Mouse (Mus musculus) adrenal gland (tissue): ENCODE results near the gene Gm21992.

ENCODE experiments used
- intact Hi-C: fragments of 180-260 bp; cut with DNase I; formaldehyde crosslinking; loops from one replicate; pipeline ENCODE4 v1.15.1; 2025

The Gm21992 gene

GRCm38 (mm10) chr19:4756193-4756911 is 55.1 kb downstream of the Gm21992 start, which contains the start of gene Rbm4b:
TSS of gene Rbm4b (plus strand) at chr19:4756497.
- intact Hi-C loops: no loop called here

- intact Hi-C loops: no loop called here
Observed at GRCm38 (mm10) chr19:4755565-4756192, 55.7 kb downstream of the Gm21992 start.

GRCm38 (mm10) chr19:4749975-4750374 is 61.4 kb downstream of the Gm21992 start:
- intact Hi-C loops: loop anchor here (5.0 to 10.0 kb wide), 3 partner anchors 97 to 245 kb away; partner anchors contain the start of gene Rce1

- intact Hi-C loops: loop anchor here (5.0 to 10.0 kb wide), 2 partner anchors 121 to 244 kb away; partner anchors contain the start of gene Rce1
Observed at GRCm38 (mm10) chr19:4748493-4748892, 62.9 kb downstream of the Gm21992 start.

GRCm38 (mm10) chr19:4747631-4748312 is 63.6 kb downstream of the Gm21992 start:
- intact Hi-C loops: loop anchor here (5.0 to 10.0 kb wide), 2 partner anchors 120 to 243 kb away; partner anchors contain the start of gene Rce1

- intact Hi-C loops: loop anchor here (5.0 to 10.0 kb wide), 2 partner anchors 119 to 242 kb away; partner anchors contain the start of gene Rce1
Observed at GRCm38 (mm10) chr19:4746611-4747010, 64.8 kb downstream of the Gm21992 start.

GRCm38 (mm10) chr19:4745681-4746080 is 65.7 kb downstream of the Gm21992 start:
- intact Hi-C loops: loop anchor here (5.0 to 10.0 kb wide), 2 partner anchors 118 to 241 kb away; partner anchors contain the start of gene Rce1

- intact Hi-C loops: loop anchor here (5.0 to 10.0 kb wide), 2 partner anchors 118 to 240 kb away; partner anchors contain the start of gene Rce1
Observed at GRCm38 (mm10) chr19:4745057-4745456, 66.4 kb downstream of the Gm21992 start.

GRCm38 (mm10) chr19:4744026-4744425 is 67.4 kb downstream of the Gm21992 start:
- intact Hi-C loops: loop anchor here (5.0 to 10.0 kb wide), 2 partner anchors 97 to 239 kb away; no protein-coding TSS in a partner anchor

- intact Hi-C loops: loop anchor here (5.0 to 10.0 kb wide), 2 partner anchors 96 to 239 kb away; no protein-coding TSS in a partner anchor
Observed at GRCm38 (mm10) chr19:4743524-4743923, 67.9 kb downstream of the Gm21992 start.

GRCm38 (mm10) chr19:4742229-4742628 is 69.2 kb downstream of the Gm21992 start:
- intact Hi-C loops: loop anchor here (5.0 to 10.0 kb wide), 2 partner anchors 95 to 237 kb away; no protein-coding TSS in a partner anchor

- intact Hi-C loops: loop anchor here (5.0 to 10.0 kb wide), 2 partner anchors 94 to 237 kb away; no protein-coding TSS in a partner anchor
Observed at GRCm38 (mm10) chr19:4741482-4741881, 69.9 kb downstream of the Gm21992 start.

GRCm38 (mm10) chr19:4739762-4740161 is 71.7 kb downstream of the Gm21992 start:
- intact Hi-C loops: loop anchor here (5.0 to 10.0 kb wide), 2 partner anchors 92 to 235 kb away; no protein-coding TSS in a partner anchor

- intact Hi-C loops: no loop called here
Observed at GRCm38 (mm10) chr19:4739053-4739452, 72.4 kb downstream of the Gm21992 start.

- intact Hi-C loops: no loop called here
Observed at GRCm38 (mm10) chr19:4737866-4738265, 73.5 kb downstream of the Gm21992 start.

- intact Hi-C loops: no loop called here
Observed at GRCm38 (mm10) chr19:4733052-4733451, 78.4 kb downstream of the Gm21992 start.

- intact Hi-C loops: no loop called here
Observed at GRCm38 (mm10) chr19:4729186-4729585, 82.2 kb downstream of the Gm21992 start.

- intact Hi-C loops: no loop called here
Observed at GRCm38 (mm10) chr19:4720671-4721244, 90.7 kb downstream of the Gm21992 start.

- intact Hi-C loops: no loop called here
Observed at GRCm38 (mm10) chr19:4720112-4720511, 91.3 kb downstream of the Gm21992 start.

GRCm38 (mm10) chr19:4719351-4719764 is 92.1 kb downstream of the Gm21992 start:
- intact Hi-C loops: no loop called here

GRCm38 (mm10) chr19:4718716-4719115 is 92.7 kb downstream of the Gm21992 start:
- intact Hi-C loops: no loop called here
